Mouse (Mus musculus): ENCODE data around the gene Crtac1.

GRCm38 (mm10) chr19:42389574-42389973 lies 42.0 kb downstream of the Crtac1 start:
- TF ChIP-seq EP300 (IDR thresholded peaks at IDR 0.05; ENCODE audit: low read depth), result no peak
- no peak for TF ChIP-seq CTCF (IDR thresholded peaks at IDR 0.05; ENCODE audit: low read depth)
